Comparison of ENCODE assay signal across 20 mouse cellular contexts in the genomic region with DNA sequence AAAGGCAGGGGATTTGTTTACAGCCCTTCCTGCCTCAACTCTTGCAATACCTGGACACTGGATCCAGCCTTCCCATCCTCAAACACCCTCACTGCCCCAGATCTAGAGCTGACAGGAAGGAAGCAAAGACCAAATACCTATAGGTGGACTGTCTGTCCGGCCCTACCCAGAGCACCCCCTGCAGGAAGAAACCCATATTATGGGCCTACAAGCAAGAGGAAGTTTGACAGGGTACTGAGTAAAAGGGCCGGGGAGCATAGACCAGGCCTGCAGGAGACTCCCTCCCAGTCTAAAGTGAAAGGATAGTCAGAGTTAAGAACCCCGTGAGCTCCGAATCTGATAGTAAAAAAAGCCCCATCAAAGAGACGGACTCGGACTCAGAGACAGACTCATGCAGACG. TPM values are rescaled to one million over a fixed set of nuclear protein-coding genes. Genes with fewer than 3 reads are reported as not detected.
A peak's percentile ranks its signal among the peaks of the same experiment; 100 is the strongest.
DNase-seq lines count a peak whose midpoint lies in the region; ATAC-seq and TF ChIP-seq lines count a peak whose summit lies in the region.
"Had no signal": no experiment of that assay in that cellular context is flagged by ENCODE, and none has a peak within 500 bp of the region (broad histone marks: within the 10 kb centered on the region; RNA-seq: fewer than 3 reads in every experiment).

No protein-coding gene starts in this region.

- no peak for ATAC-seq in lung, embryonic 14.5 days (ENCODE audit: insufficient read depth)
- peak; percentile 62 for ATAC-seq in megakaryocyte, adult 5-6 weeks (ENCODE audit: poor library complexity, severe bottlenecking)
- ATAC-seq: intestine, embryonic 15.5 days; midbrain, embryonic 15.5 days; Patski had no signal

- TF ChIP-seq CTCF in gastrocnemius, adult 2 months (IDR thresholded peaks at IDR 0.05) = peak; percentile 6; the same call in 1 of the 2 replicates
- TF ChIP-seq CTCF in lung, embryonic 14.5 days (IDR thresholded peaks at IDR 0.05; ENCODE audit: low read depth) = 0 out of 2 replicates have a peak, but pooled peaks have one; percentile 3

- H3K4me2 ChIP-seq in lung, embryonic 14.5 days = no peak overlapping the region
- H3K4me2 ChIP-seq: heart, embryonic 15.5 days; hindbrain, embryonic 13.5 days; intestine, embryonic 15.5 days; kidney, embryonic 15.5 days; liver, embryonic 15.5 days; midbrain, embryonic 15.5 days had no signal

- no peak for DNase-seq in gastrocnemius, adult 2 months
- DNase-seq in gastrocnemius, adult 18-20 months (ENCODE audit: low spot score) = no peak
- no peak for DNase-seq in lung, embryonic 14.5 days
- DNase-seq in lung, postnatal 10 days = no peak
- peak; percentile 49 to 57 for DNase-seq in B cell, adult 2 months
- no peak for DNase-seq in layer of hippocampus, adult 8-10 months (ENCODE audit: low spot score in 2 of 2)
- no peak for DNase-seq in frontal cortex, postnatal 25 days (ENCODE audit: low spot score in 2 of 2)
- DNase-seq: adrenal gland, postnatal 36 days; cerebellum, adult 8-10 months; gastrocnemius, postnatal 36 days had no signal

- no peak overlapping the region for H3K27ac ChIP-seq in gastrocnemius, adult 2 months
- H3K27ac ChIP-seq in lung, embryonic 14.5 days (ENCODE audit: low read depth) = no peak overlapping the region
- H3K27ac ChIP-seq: hindbrain, embryonic 13.5 days; intestine, embryonic 15.5 days; kidney, embryonic 15.5 days; left cerebral cortex, adult 2 months; limb, embryonic 10.5 days; liver, embryonic 15.5 days; midbrain, embryonic 15.5 days had no signal

- no peaks in the 10 kb centered on the region for H3K9me3 ChIP-seq in lung, embryonic 14.5 days (ENCODE audit: low read depth, low read length)
- H3K9me3 ChIP-seq: heart, embryonic 15.5 days; hindbrain, embryonic 13.5 days; intestine, embryonic 15.5 days; kidney, embryonic 15.5 days; limb, embryonic 10.5 days; liver, embryonic 15.5 days; midbrain, embryonic 15.5 days had no signal

- H3K36me3 ChIP-seq in lung, embryonic 14.5 days (ENCODE audit: insufficient read depth) = no peaks in the 10 kb centered on the region
- H3K36me3 ChIP-seq: heart, embryonic 15.5 days; hindbrain, embryonic 13.5 days; intestine, embryonic 15.5 days; kidney, embryonic 15.5 days; limb, embryonic 10.5 days; liver, embryonic 15.5 days; midbrain, embryonic 15.5 days had no signal

- no peak overlapping the region for H3K9ac ChIP-seq in lung, embryonic 14.5 days
- H3K9ac ChIP-seq: heart, embryonic 15.5 days; hindbrain, embryonic 13.5 days; intestine, embryonic 15.5 days; kidney, embryonic 15.5 days; liver, embryonic 15.5 days; midbrain, embryonic 15.5 days had no signal

- no peaks in the 10 kb centered on the region for H3K4me1 ChIP-seq in lung, embryonic 14.5 days (ENCODE audit: insufficient read depth)
- H3K4me1 ChIP-seq: intestine, embryonic 15.5 days; midbrain, embryonic 15.5 days had no signal

- H3K4me3 ChIP-seq in gastrocnemius, adult 2 months = no peak overlapping the region
- H3K4me3 ChIP-seq in lung, embryonic 14.5 days (ENCODE audit: low read depth, low read length) = no peak overlapping the region
- H3K4me3 ChIP-seq: heart, embryonic 15.5 days; hindbrain, embryonic 13.5 days; intestine, embryonic 15.5 days; kidney, embryonic 15.5 days; left cerebral cortex, adult 2 months; limb, embryonic 10.5 days; liver, embryonic 15.5 days; midbrain, embryonic 15.5 days had no signal

- no peaks in the 10 kb centered on the region for H3K27me3 ChIP-seq in lung, embryonic 14.5 days (ENCODE audit: insufficient read depth, low read length)
- H3K27me3 ChIP-seq: intestine, embryonic 15.5 days; midbrain, embryonic 15.5 days; Patski had no signal

- intact Hi-C loops in gastrocnemius, adult 2 months (cut with DNase I) = loop anchor here (5.0 kb wide), 1 partner anchor 42 kb away; no protein-coding TSS in a partner anchor

- WGBS in lung, embryonic 14.5 days = 56% methylated on average over 7 of the region's 7 CpGs

RNA-seq across cellular contexts. Expression of a gene that starts 10.4 kb away (rescaled TPM):
- total RNA-seq in gastrocnemius, adult 2 months (2021) = under 1 TPM; 0.08 to 0.86 TPM
- total RNA-seq in gastrocnemius, adult 18-20 months (2021) = under 1 TPM; 0.11 to 0.57 TPM
- 11.1 and 12.0 TPM in 2 replicates for polyA plus RNA-seq in lung, embryonic 14.5 days (2014; fragmentation: Nextera tagmentation; extraction: Ambion mirVana)
- total RNA-seq in megakaryocyte, adult 5-6 weeks (2015) = not detected in 2 replicates
- total RNA-seq in megakaryocyte, adult 5-6 weeks (2017) = not detected in 2 replicates
- 1 to 10 TPM; 1.4 to 2.2 (median 1.9) TPM for total RNA-seq in layer of hippocampus, adult 8-10 months (2022)

RNA-seq across cellular contexts. Expression of a gene that starts 37.8 kb away (rescaled TPM):
- total RNA-seq in gastrocnemius, adult 2 months (2021) = under 1 TPM in 1 of 2 experiments, not detected in 1; 0.17 TPM
- total RNA-seq in gastrocnemius, adult 18-20 months (2021) = under 1 TPM; 0.07 to 0.14 TPM
- 2.3 and 2.8 TPM in 2 replicates for polyA plus RNA-seq in lung, embryonic 14.5 days (2014; fragmentation: Nextera tagmentation; extraction: Ambion mirVana)
- 25.5 and 29.5 TPM in 2 replicates for total RNA-seq in megakaryocyte, adult 5-6 weeks (2015)
- 49.7 and 54.2 TPM in 2 replicates for total RNA-seq in megakaryocyte, adult 5-6 weeks (2017)
- total RNA-seq in layer of hippocampus, adult 8-10 months (2022) = under 1 TPM in 2 of 4 experiments, not detected in 2; 0.16 to 0.34 TPM

RNA-seq across cellular contexts. Expression of a gene that starts 51.9 kb away (rescaled TPM):
- total RNA-seq in gastrocnemius, adult 2 months (2021) = 10 to 100 TPM; 16.5 to 17.8 TPM
- 10 to 100 TPM; 17.4 to 22.5 TPM for total RNA-seq in gastrocnemius, adult 18-20 months (2021)
- polyA plus RNA-seq in lung, embryonic 14.5 days (2014; fragmentation: Nextera tagmentation; extraction: Ambion mirVana) = 46.3 and 46.7 TPM in 2 replicates
- 83.3 and 93.2 TPM in 2 replicates for total RNA-seq in megakaryocyte, adult 5-6 weeks (2015)
- 37.1 and 49.1 TPM in 2 replicates for total RNA-seq in megakaryocyte, adult 5-6 weeks (2017)
- 100 to 1,000 TPM; 251 to 262 (median 254) TPM for total RNA-seq in layer of hippocampus, adult 8-10 months (2022)

Comparison
In these comparisons a context has a peak if more than half of its experiments do, and no peak if none do; other contexts are left out.
1. DNase-seq: peak in B cell, adult 2 months (2 of 2); none in gastrocnemius, adult 2 months (single experiment), gastrocnemius, adult 18-20 months (single experiment), lung, embryonic 14.5 days (single experiment), lung, postnatal 10 days (single experiment), layer of hippocampus, adult 8-10 months (0 of 2) and frontal cortex, postnatal 25 days (0 of 2).
2. RNA of a gene that starts 37.8 kb away (total RNA-seq): 25.5 to 54.2 TPM in megakaryocyte, adult 5-6 weeks; 0.17 TPM in gastrocnemius, adult 2 months, 0.16 to 0.34 TPM in layer of hippocampus, adult 8-10 months and 0.07 to 0.14 TPM in gastrocnemius, adult 18-20 months; every median in the first group is over 10 times any median in the second.